Mouse (Mus musculus): ENCODE measurements around the gene Cisd3. TPM values are rescaled to one million over a fixed set of nuclear protein-coding genes. Genes with fewer than 3 reads are reported as not detected.
"Not testable (repeated sequence)": the region's sequence is repeated elsewhere in the genome, so short reads cannot be mapped to it uniquely, and the experiment has no call there.

The Cisd3 gene
- total RNA-seq, 2 experiments from 2014 or later = 1.7 to 2.3 TPM

GRCm38 (mm10) chr11:97701581-97702392 lies 16.2 kb downstream of the Cisd3 start:
- ATAC-seq (replicated peaks; ENCODE audit: low FRiP score, poor library complexity, severe bottlenecking) = no peak

GRCm38 (mm10) chr11:97702393-97702745 lies 16.7 kb downstream of the Cisd3 start:
- ATAC-seq (replicated peaks; ENCODE audit: low FRiP score, poor library complexity, severe bottlenecking) = peak; percentile 12; the same call in 1 of the 2 replicates

GRCm38 (mm10) chr11:97703039-97703826 lies 17.6 kb downstream of the Cisd3 start, which contains the start of gene Psmb3:
Gene Psmb3 (plus strand): TSS chr11:97703399.
- ATAC-seq (replicated peaks; ENCODE audit: low FRiP score, poor library complexity, severe bottlenecking) = peak; percentile 93

DNA sequence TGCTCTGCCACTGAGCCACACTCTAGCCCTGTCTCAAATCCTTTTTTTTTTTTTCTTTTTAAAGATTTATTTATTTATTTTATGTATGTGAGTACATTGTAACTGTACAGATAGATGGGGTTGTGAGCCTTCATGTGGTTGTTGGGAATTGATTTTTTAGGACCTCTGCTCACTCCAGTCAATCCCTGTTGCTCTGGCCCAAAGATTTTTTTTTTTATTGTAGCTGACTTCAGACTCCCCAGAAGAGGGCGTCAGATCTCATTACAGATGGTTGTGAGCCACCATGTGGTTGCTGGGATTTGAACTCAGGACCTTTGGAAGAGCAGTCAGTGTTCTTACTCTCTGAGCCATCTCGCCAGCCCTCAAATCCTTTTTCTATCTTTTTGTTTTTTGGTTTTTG lies 24.4 kb downstream of the Cisd3 start:
- not testable (repeated sequence) for ATAC-seq (replicated peaks; ENCODE audit: low FRiP score, poor library complexity, severe bottlenecking)

DNA sequence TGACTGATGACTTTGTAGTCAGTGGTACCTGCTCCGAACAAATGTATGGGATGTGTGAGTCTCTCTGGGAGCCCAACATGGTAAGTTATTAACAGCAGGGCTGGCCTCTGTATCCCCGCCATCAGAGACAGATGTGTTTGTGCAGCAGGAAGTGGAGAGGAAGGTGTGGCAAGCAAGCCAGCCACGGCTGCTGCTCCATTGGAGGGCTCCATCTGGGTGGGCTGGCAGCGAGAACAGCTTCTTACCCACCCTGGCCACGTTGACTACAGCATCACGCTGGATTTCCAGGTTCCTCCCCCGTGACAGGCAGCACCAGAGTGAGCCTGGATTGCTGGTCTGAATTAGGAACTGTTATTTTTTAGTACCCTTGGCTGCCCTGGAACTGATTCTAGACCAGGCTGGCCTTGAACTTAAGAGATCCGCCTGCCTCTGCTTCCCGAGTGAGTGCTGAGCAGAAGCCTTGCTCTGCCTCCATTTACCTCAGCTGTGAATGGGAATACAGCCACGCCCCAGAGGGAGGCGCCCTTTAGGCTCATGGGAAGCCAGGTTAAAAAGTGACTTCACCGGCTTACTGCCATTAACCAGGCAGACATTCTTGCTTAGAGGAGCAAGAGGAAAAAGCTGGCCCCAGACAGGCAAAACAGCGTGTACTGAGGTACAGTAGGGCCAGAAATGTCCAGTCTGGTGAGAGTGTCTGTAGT lies 25.7 kb downstream of the Cisd3 start:
- ATAC-seq (replicated peaks; ENCODE audit: low FRiP score, poor library complexity, severe bottlenecking) = peak; percentile 36; the same call in 1 of the 2 replicates

GRCm38 (mm10) chr11:97712286-97712685 lies 26.7 kb downstream of the Cisd3 start:
- ATAC-seq (replicated peaks; ENCODE audit: low FRiP score, poor library complexity, severe bottlenecking) = no peak

GRCm38 (mm10) chr11:97713896-97714295 lies 28.3 kb downstream of the Cisd3 start:
- no peak for ATAC-seq (replicated peaks; ENCODE audit: low FRiP score, poor library complexity, severe bottlenecking)

DNA sequence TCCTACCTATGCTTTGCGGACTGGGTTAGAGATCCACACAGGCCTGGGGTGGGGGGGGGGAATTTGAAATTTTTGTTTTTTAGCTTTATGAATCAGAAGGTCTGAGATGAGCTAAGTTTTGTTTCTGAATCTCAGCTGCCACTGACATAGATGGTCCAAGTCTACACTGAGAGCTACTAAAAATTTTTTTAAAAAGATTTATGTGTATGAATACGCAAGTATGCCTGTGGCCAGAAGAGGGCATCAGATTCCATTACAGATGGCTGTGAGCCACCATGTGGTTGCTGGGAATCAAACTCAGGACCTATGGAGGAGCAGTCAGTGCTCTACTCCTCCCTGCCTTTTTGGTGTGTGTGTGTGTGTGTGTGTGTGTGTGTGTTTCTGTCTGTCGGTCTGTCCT lies 28.7 kb downstream of the Cisd3 start:
- no peak for ATAC-seq (replicated peaks; ENCODE audit: low FRiP score, poor library complexity, severe bottlenecking)

- no peak for ATAC-seq (replicated peaks; ENCODE audit: low FRiP score, poor library complexity, severe bottlenecking)
Observed at GRCm38 (mm10) chr11:97714784-97715760, 29.4 kb downstream of the Cisd3 start.

DNA sequence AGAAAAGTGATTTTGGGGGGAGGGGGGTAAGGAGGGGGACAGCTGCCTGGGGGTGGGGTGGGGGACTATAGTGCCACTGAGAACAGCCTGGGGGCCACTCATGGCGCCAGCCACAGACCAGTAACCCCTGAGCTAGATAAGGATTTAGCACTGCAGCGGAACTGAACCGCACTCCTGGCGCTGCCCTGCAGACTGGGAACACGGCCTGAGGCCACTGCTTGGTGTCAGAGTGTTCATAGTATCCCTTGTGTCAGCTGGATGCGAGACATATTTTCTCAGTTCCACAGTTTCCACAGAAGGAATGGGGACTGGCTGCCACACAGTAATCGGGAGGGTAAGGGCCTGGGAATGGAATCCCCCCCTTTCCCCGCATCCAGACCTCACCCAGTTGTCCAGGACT lies 30.4 kb downstream of the Cisd3 start:
- no peak for ATAC-seq (replicated peaks; ENCODE audit: low FRiP score, poor library complexity, severe bottlenecking)

GRCm38 (mm10) chr11:97717369-97718280 lies 32.0 kb downstream of the Cisd3 start:
- no peak for ATAC-seq (replicated peaks; ENCODE audit: low FRiP score, poor library complexity, severe bottlenecking)

DNA sequence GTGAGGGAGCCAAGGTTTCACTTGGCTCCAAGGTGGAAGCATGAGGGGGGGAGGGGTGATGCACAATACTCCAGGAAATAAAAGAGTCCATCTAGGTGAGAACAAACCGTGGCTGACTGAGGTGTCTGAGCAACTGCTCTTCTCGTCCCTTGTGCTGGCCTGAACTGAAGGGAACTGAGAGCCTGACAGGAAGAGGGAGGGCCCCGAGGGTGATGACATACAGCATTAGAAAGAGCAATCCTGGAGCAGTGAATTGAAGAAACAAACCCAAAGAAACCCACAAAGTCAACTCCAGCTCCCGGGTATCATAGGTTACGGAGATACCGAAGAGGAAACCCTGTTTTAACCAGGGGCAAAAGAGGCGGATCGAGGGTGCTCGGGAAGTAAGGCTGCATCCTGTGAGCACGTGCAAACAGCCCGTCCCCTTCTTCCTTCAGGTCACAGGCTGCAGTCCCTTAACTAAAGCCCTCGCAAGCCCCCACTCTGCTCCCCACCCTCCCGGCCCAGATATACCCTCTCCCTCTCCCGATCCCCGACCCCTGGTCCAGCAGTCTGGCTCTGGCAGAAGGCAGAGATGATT lies 32.7 kb downstream of the Cisd3 start:
- ATAC-seq (replicated peaks; ENCODE audit: low FRiP score, poor library complexity, severe bottlenecking) = no peak

- no peak for ATAC-seq (replicated peaks; ENCODE audit: low FRiP score, poor library complexity, severe bottlenecking)
Observed at GRCm38 (mm10) chr11:97719041-97719440, 33.4 kb downstream of the Cisd3 start.

- ATAC-seq (replicated peaks; ENCODE audit: low FRiP score, poor library complexity, severe bottlenecking) = no peak
Observed at GRCm38 (mm10) chr11:97721338-97721737, 35.7 kb downstream of the Cisd3 start.

DNA sequence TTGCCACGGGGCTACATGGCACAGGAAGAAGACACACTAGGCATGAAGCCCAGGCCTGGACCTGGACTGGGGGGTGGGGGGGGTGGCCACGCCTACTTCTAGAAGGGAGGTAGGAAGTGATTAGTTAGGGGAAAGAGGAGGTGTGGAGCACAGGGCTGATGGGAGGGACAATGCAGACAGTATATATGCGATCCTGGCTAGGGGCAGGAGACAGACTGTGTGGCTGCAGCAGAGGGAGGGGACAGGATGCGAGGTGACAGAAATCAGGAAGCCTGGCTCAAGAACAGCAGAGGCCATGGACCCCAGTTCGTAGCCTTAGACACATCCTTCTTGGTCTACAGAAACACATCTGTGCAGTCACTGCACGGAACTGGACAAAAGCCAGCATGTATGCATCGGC lies 38.1 kb downstream of the Cisd3 start:
- no peak for ATAC-seq (replicated peaks; ENCODE audit: low FRiP score, poor library complexity, severe bottlenecking)

DNA sequence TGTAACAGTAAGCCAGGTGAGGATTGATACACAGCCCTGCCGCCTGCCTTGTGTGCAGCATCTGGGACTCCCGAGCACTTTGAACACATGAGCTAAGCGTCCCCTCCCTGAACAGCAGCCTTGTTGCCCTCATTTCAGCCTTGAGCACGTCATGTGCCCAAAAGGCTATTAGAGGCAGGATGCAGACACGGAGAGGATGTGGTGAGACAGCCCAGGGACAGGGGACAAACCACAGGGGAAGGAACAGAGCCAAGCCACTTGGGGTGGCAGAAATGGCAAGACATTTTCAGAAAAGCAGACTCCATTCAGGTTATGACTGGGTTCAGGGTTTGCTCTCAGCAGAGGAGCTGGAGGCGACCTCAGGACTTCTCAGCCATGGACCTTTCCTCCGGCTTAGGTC lies 42.7 kb downstream of the Cisd3 start:
- no peak for ATAC-seq (replicated peaks; ENCODE audit: low FRiP score, poor library complexity, severe bottlenecking)

GRCm38 (mm10) chr11:97728730-97729129 lies 43.1 kb downstream of the Cisd3 start:
- ATAC-seq (replicated peaks; ENCODE audit: low FRiP score, poor library complexity, severe bottlenecking) = no peak

GRCm38 (mm10) chr11:97733689-97734088 lies 48.1 kb downstream of the Cisd3 start:
- ATAC-seq (replicated peaks; ENCODE audit: low FRiP score, poor library complexity, severe bottlenecking) = no peak

Data from erythroblast, adult 5-6 weeks (primary cell).